Mouse (Mus musculus) bone marrow macrophage, adult 2 months (primary cell): ENCODE data around the gene Steap3. TPM values are rescaled to one million over a fixed set of nuclear protein-coding genes. Genes with fewer than 3 reads are reported as not detected.
A peak's percentile ranks its signal among the peaks of the same experiment; 100 is the strongest.

ENCODE experiments used
- H3K27ac ChIP-seq: 2 replicates; pipeline ENCODE4 v1.5.1; 2012; ENCODE audit warnings: low read depth, low read length; ENCODE audit not compliant: insufficient read depth
- H3K4me1 ChIP-seq: 2 replicates; pipeline ENCODE4 v1.6.1; 2012; ENCODE audit warnings: low read length; ENCODE audit not compliant: control insufficient read depth, insufficient read depth
- H3K4me3 ChIP-seq: 2 replicates; pipeline ENCODE4 v1.5.1; 2012; ENCODE audit warnings: mild to moderate bottlenecking, low read length, moderate library complexity; ENCODE audit not compliant: insufficient read depth
- CTCF ChIP-seq: IDR thresholded peaks from 2 replicates; pipeline ENCODE4 v1.5.1; 2012; ENCODE audit warnings: low read depth, mild to moderate bottlenecking, low read length, moderate library complexity
- POLR2A ChIP-seq: IDR thresholded peaks from 2 replicates; pipeline ENCODE4 v1.6.1; 2012; ENCODE audit warnings: mild to moderate bottlenecking, low read depth, low read length, borderline replicate concordance
- polyA plus RNA-seq: library from polyadenylated mRNA; stranded (reverse); fragments of >200 nt; gene quantifications from 2 replicates; pipeline ENCODE4 v1.2.4, GENCODE M21; 2012; ENCODE audit not compliant: missing spikeins, insufficient read depth, insufficient read length

Steap3 gene
- polyA plus RNA-seq, 1 experiment = 22.6 TPM

DNA sequence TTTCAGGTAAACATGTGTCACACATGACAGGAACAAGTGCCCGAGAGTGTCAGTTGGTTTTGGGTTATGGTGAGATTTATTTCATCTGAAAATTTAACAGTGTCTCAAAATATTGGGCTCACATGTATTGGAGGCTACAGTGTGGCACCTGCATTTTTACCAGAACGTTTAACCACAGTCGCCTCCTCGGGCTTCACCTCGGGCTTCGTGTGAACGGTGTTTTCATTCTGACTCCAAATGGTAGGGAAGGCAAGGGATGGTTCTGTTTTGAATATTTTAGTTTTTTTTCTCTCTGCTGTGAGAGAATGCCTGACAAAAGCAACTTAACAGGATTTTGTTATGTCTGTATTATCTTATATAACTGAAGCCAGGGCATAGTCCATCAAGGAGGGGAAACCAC, 103.8 kb downstream of the Steap3 start:
- no peak for TF ChIP-seq CTCF
- TF ChIP-seq POLR2A = no peak
- peaks cover 10% of the 10 kb centered on the region for H3K4me1 ChIP-seq
- H3K4me3 ChIP-seq = no peak overlapping the region
- H3K27ac ChIP-seq = no peak overlapping the region

- H3K4me3 ChIP-seq = no peak overlapping the region
- peaks cover 10% of the 10 kb centered on the region for H3K4me1 ChIP-seq
- H3K27ac ChIP-seq = no peak overlapping the region
- no peak for TF ChIP-seq POLR2A
- no peak for TF ChIP-seq CTCF
Observed at GRCm38 (mm10) chr1:120168016-120168415, 104.5 kb downstream of the Steap3 start.

- peaks cover 9% of the 10 kb centered on the region for H3K4me1 ChIP-seq
- no peak overlapping the region for H3K4me3 ChIP-seq
- TF ChIP-seq CTCF = no peak
- no peak for TF ChIP-seq POLR2A
- H3K27ac ChIP-seq = no peak overlapping the region
Observed at GRCm38 (mm10) chr1:120162616-120163015, 109.9 kb downstream of the Steap3 start.

DNA sequence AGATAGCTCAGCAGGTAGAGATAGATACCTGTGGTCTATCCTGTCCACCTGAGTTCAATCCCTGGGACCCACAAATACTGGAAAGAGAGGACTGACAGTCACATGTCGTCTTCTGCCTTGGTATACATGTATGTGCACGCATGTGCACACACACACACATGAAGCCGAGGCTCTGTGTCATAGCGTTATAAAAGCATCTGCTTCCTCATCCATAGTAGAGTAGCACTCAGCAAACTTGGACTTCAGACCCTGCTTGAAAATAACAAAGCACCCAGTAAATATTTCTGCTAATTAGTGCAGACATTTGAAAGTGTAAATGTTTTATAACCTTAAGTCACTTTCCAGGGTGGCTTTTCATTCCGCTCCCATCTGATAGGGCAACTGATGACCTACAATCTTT, 111.0 kb downstream of the Steap3 start:
- H3K4me3 ChIP-seq = no peak overlapping the region
- TF ChIP-seq POLR2A = no peak
- no peak for TF ChIP-seq CTCF

GRCm38 (mm10) chr1:120158474-120159127, 113.9 kb downstream of the Steap3 start:
- Histone ChIP-seq H3K4me3 (no peak overlapping the region), H3K4me1 (peaks cover 18% of the 10 kb centered on the region), H3K27ac (no peak overlapping the region)
- no peak for TF ChIP-seq POLR2A

More for the DNA sequence above, 111.0 kb downstream of the Steap3 start:
- Histone ChIP-seq H3K4me1 (peaks cover 11% of the 10 kb centered on the region), H3K27ac (no peak overlapping the region)

DNA sequence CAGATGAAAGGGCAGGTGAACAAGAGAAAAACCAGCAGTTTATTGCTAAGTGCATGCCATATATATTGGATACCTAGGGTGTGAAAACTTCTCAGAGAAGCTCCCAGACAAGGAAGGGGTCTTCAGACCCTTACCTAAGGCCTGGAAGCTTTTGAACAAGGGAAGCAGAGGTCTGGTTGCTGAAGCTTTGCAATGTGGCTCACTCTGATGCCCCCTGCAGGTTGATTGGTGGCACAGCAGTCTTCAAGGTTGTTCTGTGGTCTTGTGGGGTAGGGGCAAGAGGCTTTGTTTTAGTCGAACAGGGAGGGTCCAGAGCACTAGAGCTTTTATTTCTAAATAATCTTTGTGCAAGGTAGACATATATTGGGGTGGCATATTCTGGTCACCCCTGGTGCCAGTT, 117.2 kb downstream of the Steap3 start:
- peak; percentile 65; the same call in 1 of the 2 replicates for TF ChIP-seq CTCF
- TF ChIP-seq POLR2A = no peak
- Histone ChIP-seq H3K27ac (no peak overlapping the region), H3K4me1 (peaks cover 9% of the 10 kb centered on the region), H3K4me3 (no peak overlapping the region)

DNA sequence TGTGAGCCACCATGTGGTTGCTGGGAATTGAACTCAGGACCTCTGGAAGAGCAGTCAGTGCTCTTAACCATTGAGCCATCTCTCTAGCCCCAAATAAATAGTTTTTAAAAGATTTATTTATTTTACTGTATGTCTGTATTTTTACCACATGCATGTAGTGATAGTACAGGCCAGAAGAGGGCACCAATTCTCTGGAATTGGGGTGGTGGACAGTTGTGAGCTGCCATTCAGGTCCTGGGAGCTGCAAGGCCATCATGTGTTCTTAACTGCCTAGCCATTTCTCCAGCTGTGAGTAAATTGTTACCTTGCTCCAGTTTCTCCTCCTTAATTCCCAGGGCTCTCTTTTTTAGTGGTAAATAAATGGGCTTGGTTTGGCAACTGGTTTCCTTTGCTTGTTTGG, 118.3 kb downstream of the Steap3 start:
- TF ChIP-seq CTCF (0 out of 2 replicates have a peak, but pooled peaks have one; percentile 29), POLR2A (no peak)
- H3K27ac ChIP-seq = no peak overlapping the region

DNA sequence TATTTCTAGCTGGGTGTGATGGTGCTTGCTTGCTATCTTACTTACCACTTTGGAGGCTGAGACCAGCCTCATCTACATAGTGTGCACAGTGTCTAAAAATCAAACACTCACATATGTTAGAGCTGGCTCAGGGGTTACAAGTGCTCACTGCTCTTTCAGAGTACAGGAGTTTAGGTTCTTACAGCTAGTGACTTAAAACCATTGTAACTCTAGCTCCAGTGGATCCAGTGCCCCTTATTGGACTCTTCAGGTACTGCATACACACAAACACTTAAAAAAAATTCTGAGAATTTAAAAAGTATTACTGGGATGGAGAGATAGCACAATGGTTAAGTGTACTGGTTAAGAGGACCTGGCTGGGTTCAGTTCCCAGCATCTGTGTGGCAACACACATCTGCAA, 125.5 kb downstream of the Steap3 start:
- no peak overlapping the region for H3K27ac ChIP-seq
- H3K4me3 ChIP-seq = no peak overlapping the region
- TF ChIP-seq POLR2A (no peak), CTCF (no peak)
- H3K4me1 ChIP-seq = no peaks in the 10 kb centered on the region

More for the DNA sequence above, 118.3 kb downstream of the Steap3 start:
- H3K4me3 ChIP-seq = no peak overlapping the region
- H3K4me1 ChIP-seq = peaks cover 9% of the 10 kb centered on the region

GRCm38 (mm10) chr1:120145527-120146216, 126.8 kb downstream of the Steap3 start:
- no peak overlapping the region for H3K4me3 ChIP-seq
- TF ChIP-seq CTCF (no peak), POLR2A (no peak)
- no peaks in the 10 kb centered on the region for H3K4me1 ChIP-seq
- H3K27ac ChIP-seq = no peak overlapping the region

GRCm38 (mm10) chr1:120142551-120142950, 130.0 kb downstream of the Steap3 start:
- no peak for TF ChIP-seq CTCF
- TF ChIP-seq POLR2A = no peak
- H3K4me3 ChIP-seq = no peak overlapping the region
- no peak overlapping the region for H3K27ac ChIP-seq
- H3K4me1 ChIP-seq = no peaks in the 10 kb centered on the region

Other genes starting within 250 kb of the Steap3 start
- 71.5 and 83.0 TPM in 2 replicates for gene Tmem37, start 198.6 kb downstream of the Steap3 start, polyA plus RNA-seq
- 259 and 267 TPM in 2 replicates for gene Dbi, start 151.6 kb downstream of the Steap3 start, polyA plus RNA-seq
- 5.3 and 8.7 TPM in 2 replicates for gene 3110009E18Rik, start 151.5 kb downstream of the Steap3 start, polyA plus RNA-seq
- not detected in 2 replicates for gene C1ql2, start 67.9 kb upstream of the Steap3 start, polyA plus RNA-seq
- 13.9 and 15.3 TPM in 2 replicates for gene Marco, start 232.3 kb upstream of the Steap3 start, polyA plus RNA-seq